Mouse (Mus musculus) lung, postnatal 0 days (tissue): ENCODE data around the gene Gfer. TPM values are rescaled to one million over a fixed set of nuclear protein-coding genes. Genes with fewer than 3 reads are reported as not detected.

Experiments
- ATAC-seq: fragments of 200-750 bp; cut with Nextera tagmentation; 2 replicates; pipeline ENCODE4 v1.8.0; 2017; ENCODE audit warnings: moderate library complexity
- DNase-seq: peaks from one replicate; pipeline ENCODE4 v3.0.0-alpha.2; 2016; ENCODE audit warnings: low spot score
- H3K27ac ChIP-seq: fragments of 300-500 bp; sonication (generic); 2 replicates; pipeline ENCODE4 v1.5.1; 2014; ENCODE audit warnings: antibody characterized with exemption, mild to moderate bottlenecking, low read length, mixed read lengths
- H3K27me3 ChIP-seq: fragments of 300-500 bp; sonication (generic); replicated peaks from 2 replicates; pipeline ENCODE4 v1.6.1; 2014; ENCODE audit warnings: low read length, mixed read lengths; ENCODE audit not compliant: insufficient read depth
- H3K36me3 ChIP-seq: fragments of 300-500 bp; sonication (generic); 2 replicates; pipeline ENCODE4 v1.6.1; 2014; ENCODE audit warnings: low read length, mixed read lengths; ENCODE audit not compliant: insufficient read depth
- H3K4me1 ChIP-seq: fragments of 300-500 bp; sonication (generic); 2 replicates; pipeline ENCODE4 v1.6.1; 2014; ENCODE audit warnings: antibody characterized with exemption, low read depth, low read length, mixed read lengths; ENCODE audit not compliant: insufficient read depth
- H3K4me2 ChIP-seq: fragments of 300-500 bp; sonication (generic); replicated peaks from 2 replicates; pipeline ENCODE4 v1.6.1; 2014; ENCODE audit warnings: low read depth, mild to moderate bottlenecking, low read length, moderate library complexity, mixed read lengths
- H3K4me3 ChIP-seq: fragments of 300-500 bp; sonication (generic); 2 replicates; pipeline ENCODE4 v1.5.1; 2014; ENCODE audit warnings: low read depth, low read length
- H3K9ac ChIP-seq: fragments of 300-500 bp; sonication (generic); replicated peaks from 2 replicates; pipeline ENCODE4 v1.6.1; 2014; ENCODE audit warnings: low read depth, mild to moderate bottlenecking
- H3K9me3 ChIP-seq: fragments of 300-500 bp; sonication (generic); 2 replicates; pipeline ENCODE4 v1.6.1; 2016; ENCODE audit warnings: low read length, mixed read lengths
- CTCF ChIP-seq: IDR thresholded peaks from 2 replicates; pipeline ENCODE4 v1.5.1; 2016; ENCODE audit warnings: antibody characterized with exemption, mild to moderate bottlenecking
- EP300 ChIP-seq: IDR thresholded peaks from 2 replicates; pipeline ENCODE4 v1.6.1; 2016; ENCODE audit warnings: antibody characterized with exemption, mild to moderate bottlenecking, control low read depth
- WGBS: fragments of 180-500 bp; shearing (Covaris S2); extraction: QIAGEN DNeasy Blood & Tissue Kit; methylation state at CpG from one replicate; pipeline ENCODE4 v1.1.7; 2014; 5-methylcytosine and 5-hydroxymethylcytosine counted together
- polyA plus RNA-seq: library from polyadenylated mRNA; unstranded; fragments of >200 nt; fragmentation: Nextera tagmentation; extraction: Ambion mirVana; gene quantifications from 2 replicates; pipeline ENCODE4 v1.2.1, GENCODE M21; 2015

The Gfer gene
- polyA plus RNA-seq, 1 experiment from 2014 or later, result 26.1 TPM

DNA sequence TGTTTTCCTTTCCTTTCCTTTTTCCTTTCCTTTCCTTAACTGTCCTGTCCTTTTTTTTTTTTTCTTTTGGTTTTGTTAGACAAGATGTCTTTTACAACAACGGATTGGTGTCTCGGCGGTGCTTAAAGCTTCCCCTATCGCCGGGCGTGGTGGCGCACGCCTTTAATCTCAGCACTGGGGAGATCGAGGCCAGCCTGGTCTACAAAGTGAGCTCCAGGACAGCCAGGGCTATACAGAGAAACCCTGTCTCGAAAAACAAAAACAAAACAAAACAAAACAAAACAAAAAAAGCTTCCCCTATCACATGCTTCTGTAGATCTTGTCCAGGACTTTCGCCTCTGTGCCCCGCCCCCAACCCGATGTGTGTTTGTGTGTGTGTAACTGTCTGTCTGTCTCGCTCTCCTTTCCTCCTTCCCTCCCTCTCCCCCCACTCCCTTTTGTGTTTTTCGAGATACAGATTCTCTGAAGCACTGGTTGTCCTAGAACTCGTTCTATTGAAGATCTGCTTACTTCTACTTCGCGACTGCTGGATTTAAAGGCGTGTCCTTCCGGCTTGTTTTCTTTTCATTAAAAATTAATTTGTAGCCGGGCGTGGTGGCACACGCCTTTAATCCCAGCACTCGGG, 12.0 kb upstream of the Gfer start:
- Histone ChIP-seq H3K4me1 (0 out of 2 replicates have a peak, but pooled peaks cover 3% of the 10 kb centered on the region), H3K27ac (peak overlapping the region; percentile 88), H3K36me3 (no peaks in the 10 kb centered on the region), H3K9me3 (no peaks in the 10 kb centered on the region), H3K4me3 (peak overlapping the region; percentile 66), H3K4me2 (peak overlapping the region; percentile 73), H3K27me3 (no peaks in the 10 kb centered on the region), H3K9ac (peak overlapping the region; percentile 56)
- WGBS, result 3% methylated on average over 24 of the region's 24 CpGs
- ATAC-seq (peak; percentile 46), DNase-seq (peak; percentile 53)
- TF ChIP-seq EP300 (no peak), CTCF (no peak)

DNA sequence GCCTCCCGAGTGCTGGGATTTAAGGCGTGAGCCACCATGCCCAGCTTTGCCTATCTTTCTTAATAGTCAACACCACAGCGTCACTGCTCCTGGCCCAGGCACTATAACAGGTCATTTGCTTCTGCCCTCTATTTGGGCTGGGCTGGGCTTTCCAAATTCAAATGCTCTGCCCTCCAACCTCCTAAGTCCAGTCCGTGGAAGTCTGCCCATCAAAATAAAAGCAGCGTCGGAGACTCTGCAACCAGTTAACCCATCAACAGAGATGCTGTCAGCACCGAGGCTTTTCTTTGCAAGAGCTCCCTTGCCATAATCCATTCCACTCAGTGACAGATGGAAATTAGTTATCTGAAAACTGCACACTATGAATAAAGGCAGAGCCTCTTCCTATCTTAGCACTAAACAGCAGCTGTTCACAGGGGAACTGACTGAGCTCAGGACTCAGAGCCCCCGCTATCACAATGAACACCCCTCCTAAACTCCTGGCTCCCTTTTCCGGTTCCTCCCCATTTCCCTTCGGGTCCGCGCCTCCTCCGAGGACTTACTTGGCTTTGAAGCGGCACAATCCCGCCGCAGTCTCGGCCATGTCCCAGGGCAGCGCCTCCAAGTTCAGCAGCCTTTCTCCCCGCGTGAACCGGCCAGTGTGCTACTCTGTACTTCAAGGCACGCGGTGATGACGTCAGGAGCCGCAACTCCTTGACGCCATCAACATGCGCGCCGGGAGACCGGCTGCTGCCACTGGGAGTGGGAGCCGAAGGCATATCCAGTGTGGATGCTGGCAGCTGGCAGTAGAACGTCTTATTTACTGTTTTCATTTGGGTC, 11.2 kb upstream of the Gfer start, which contains the start of gene Tbl3:
Tbl3 (minus strand) TSS at position 679 of the 819 bp plus-strand sequence.
- TF ChIP-seq CTCF (no peak), EP300 (no peak)
- H3K4me3 ChIP-seq, result peak within 1 kb of the TSS; percentile 66
- peak; percentile 97 for DNase-seq
- H3K27me3 ChIP-seq, result no peaks in the 10 kb centered on the region
- H3K36me3 ChIP-seq, result no peaks in the 10 kb centered on the region
- peak within 1 kb of the TSS; percentile 73 for H3K4me2 ChIP-seq
- peak within 1 kb of the TSS; percentile 56 for H3K9ac ChIP-seq
- H3K9me3 ChIP-seq, result no peaks in the 10 kb centered on the region
- ATAC-seq, result peak; percentile 93
- H3K27ac ChIP-seq, result peak within 1 kb of the TSS; percentile 88
- H3K4me1 ChIP-seq, result 0 out of 2 replicates have a peak, but pooled peaks cover 3% of the 10 kb centered on the region
- 4% methylated on average over 32 of the region's 32 CpGs for WGBS

DNA sequence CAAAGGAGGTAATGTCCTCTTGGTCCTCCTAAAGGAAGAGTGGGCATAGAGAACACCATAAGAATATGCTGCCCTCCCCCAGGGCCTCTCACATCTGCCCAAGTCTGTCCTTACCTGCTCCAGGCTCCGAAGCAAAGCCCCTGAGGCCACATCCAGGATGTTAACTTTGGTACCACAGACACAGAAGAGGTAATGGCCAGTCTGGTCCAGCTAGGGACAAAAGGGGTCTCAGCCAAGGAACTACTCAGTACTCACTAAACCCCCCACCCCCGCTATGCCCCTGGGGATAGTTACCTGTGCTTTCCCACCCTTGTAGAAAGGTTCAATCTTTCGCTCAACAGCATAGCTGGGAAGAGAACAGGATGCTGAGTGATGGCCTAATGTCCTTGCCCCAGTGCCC, 9.9 kb upstream of the Gfer start:
- 0 out of 2 replicates have a peak, but pooled peaks cover 3% of the 10 kb centered on the region for H3K4me1 ChIP-seq
- no peaks in the 10 kb centered on the region for H3K9me3 ChIP-seq
- H3K4me3 ChIP-seq, result no peak overlapping the region
- H3K36me3 ChIP-seq, result peaks cover 4% of the 10 kb centered on the region; the same call in 1 of the 2 replicates
- DNase-seq (no peak), ATAC-seq (no peak)
- no peak overlapping the region for H3K27ac ChIP-seq
- 95% methylated on average over 3 of the region's 3 CpGs for WGBS
- TF ChIP-seq EP300, result no peak
- TF ChIP-seq CTCF, result no peak
- no peak overlapping the region for H3K4me2 ChIP-seq
- H3K27me3 ChIP-seq, result no peaks in the 10 kb centered on the region
- H3K9ac ChIP-seq, result no peak overlapping the region

DNA sequence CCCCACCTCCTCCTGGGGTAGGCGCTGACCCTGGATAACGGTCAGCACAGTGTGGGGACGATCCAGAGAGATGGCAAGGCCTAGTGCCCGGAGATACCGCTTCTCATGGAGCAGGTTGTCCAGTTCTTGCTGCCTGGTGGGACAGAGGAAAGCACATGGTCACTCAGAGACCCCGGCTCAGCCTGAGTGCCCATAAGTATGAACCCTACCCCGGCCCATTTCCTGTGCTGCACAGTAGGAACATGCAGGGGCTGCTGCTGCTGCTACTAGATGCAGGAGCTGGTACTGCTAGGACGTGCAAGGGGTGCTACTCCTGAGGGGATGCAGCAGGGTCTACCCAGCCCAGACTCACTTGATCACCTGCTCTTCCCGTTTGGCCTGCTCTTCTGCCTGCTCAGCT, 5.3 kb upstream of the Gfer start:
- Histone ChIP-seq H3K36me3 (peaks cover 10% of the 10 kb centered on the region; the same call in 1 of the 2 replicates), H3K9ac (no peak overlapping the region)
- 86% methylated on average over 9 of the region's 9 CpGs for whole genome bisulfite sequencing

DNA sequence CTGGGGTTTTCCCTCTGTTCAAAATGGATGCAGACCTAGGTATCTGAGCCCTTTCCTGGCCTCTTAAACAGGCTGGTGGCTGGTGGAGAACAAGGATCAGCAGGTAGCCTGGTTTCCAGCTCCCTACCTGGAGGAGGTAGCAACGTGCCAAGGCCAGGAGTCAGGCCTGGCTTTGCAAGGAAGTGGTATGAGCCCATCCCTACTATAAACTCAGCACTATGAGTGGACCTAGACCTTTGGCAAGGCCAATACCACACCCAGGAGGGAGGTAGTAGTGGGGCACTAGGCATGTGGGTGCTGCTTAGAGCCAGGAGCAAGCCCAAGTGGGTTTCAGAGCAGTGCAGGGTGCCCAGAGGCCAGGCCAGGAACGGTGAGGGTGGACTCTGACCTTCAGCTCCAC, 3.5 kb upstream of the Gfer start:
- Histone ChIP-seq H3K27ac (no peak overlapping the region), H3K9ac (no peak overlapping the region), H3K4me1 (no peaks in the 10 kb centered on the region), H3K9me3 (no peaks in the 10 kb centered on the region), H3K4me3 (no peak overlapping the region), H3K27me3 (no peaks in the 10 kb centered on the region), H3K4me2 (no peak overlapping the region), H3K36me3 (peaks cover 10% of the 10 kb centered on the region; the same call in 1 of the 2 replicates)
- no peak for TF ChIP-seq CTCF
- TF ChIP-seq EP300, result no peak
- ATAC-seq (no peak), DNase-seq (no peak)
- WGBS, result 77% methylated on average over 2 of the region's 2 CpGs

More for the DNA sequence above, 5.3 kb upstream of the Gfer start:
- H3K4me1 ChIP-seq, result no peaks in the 10 kb centered on the region
- no peak overlapping the region for H3K4me2 ChIP-seq
- TF ChIP-seq EP300 (no peak), CTCF (no peak)
- no peaks in the 10 kb centered on the region for H3K27me3 ChIP-seq
- no peak overlapping the region for H3K27ac ChIP-seq
- DNase-seq (no peak), ATAC-seq (no peak)
- H3K9me3 ChIP-seq, result no peaks in the 10 kb centered on the region
- H3K4me3 ChIP-seq, result no peak overlapping the region

DNA sequence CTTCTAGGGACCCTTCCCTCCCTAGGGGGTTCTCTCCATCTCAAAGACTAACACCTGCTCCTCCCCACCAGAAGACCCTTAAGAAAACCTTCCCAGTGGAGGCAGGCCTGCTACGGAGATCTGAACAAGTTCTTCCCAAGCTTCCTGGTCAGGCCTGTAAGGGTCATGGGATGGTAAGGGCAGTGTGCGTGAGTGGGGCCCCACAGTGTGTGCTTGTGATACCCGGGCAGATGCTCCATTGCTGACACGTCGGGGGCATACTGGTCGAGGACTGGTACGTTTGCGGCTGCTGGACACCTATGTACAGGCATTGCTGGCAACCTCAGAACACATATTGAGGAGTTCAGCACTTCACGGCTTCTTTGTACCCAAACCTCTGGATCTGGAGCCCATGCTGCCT, 2.8 kb upstream of the Gfer start:
- Histone ChIP-seq H3K27ac (no peak overlapping the region), H3K4me1 (no peaks in the 10 kb centered on the region), H3K4me2 (no peak overlapping the region), H3K4me3 (no peak overlapping the region), H3K36me3 (peaks cover 10% of the 10 kb centered on the region; the same call in 1 of the 2 replicates), H3K9me3 (no peaks in the 10 kb centered on the region), H3K27me3 (no peaks in the 10 kb centered on the region), H3K9ac (no peak overlapping the region)
- TF ChIP-seq EP300 (no peak), CTCF (no peak)
- DNase-seq (no peak), ATAC-seq (no peak)
- 55% methylated on average over 9 of the region's 9 CpGs for WGBS
